Mouse (Mus musculus): ENCODE measurements around the gene Agpat4.

DNA sequence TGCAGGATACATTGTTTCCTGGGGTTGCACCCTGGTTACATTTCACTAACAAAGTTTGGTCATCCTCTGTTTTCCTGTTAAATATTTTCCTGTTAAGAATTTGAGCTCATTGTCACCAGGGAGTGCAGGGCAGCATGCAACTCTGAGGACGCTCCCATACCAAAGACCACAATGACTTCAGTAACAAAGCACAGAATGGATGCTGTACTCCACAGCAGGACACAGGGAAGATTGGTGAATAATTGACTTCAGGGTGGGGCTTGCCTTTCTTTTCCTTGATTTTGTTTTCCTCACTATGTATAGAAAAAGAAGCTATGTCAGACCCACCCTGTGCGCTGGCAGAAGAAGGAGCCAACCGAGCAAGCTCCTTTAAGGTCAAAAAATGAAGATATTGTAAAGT lies 38.2 kb downstream of the Agpat4 start:
- TF ChIP-seq POLR2A (IDR thresholded peaks at IDR 0.05; ENCODE audit: borderline replicate concordance, low read depth, low read length) (no peak), CTCF (IDR thresholded peaks at IDR 0.05; ENCODE audit: low read depth, low read length) (no peak)
